Mouse (Mus musculus) bone marrow macrophage, adult 2 months (primary cell): ENCODE data around the gene Btbd7.

Experiments
- CTCF ChIP-seq: IDR thresholded peaks from 2 replicates; pipeline ENCODE4 v1.5.1; 2012; ENCODE audit warnings: low read depth, mild to moderate bottlenecking, low read length, moderate library complexity
- POLR2A ChIP-seq: IDR thresholded peaks from 2 replicates; pipeline ENCODE4 v1.6.1; 2012; ENCODE audit warnings: mild to moderate bottlenecking, low read depth, low read length, borderline replicate concordance

- TF ChIP-seq CTCF = no peak
- TF ChIP-seq POLR2A = no peak
Observed at GRCm38 (mm10) chr12:102779452-102779851, 98.8 kb downstream of the Btbd7 start.
